Mouse (Mus musculus): ENCODE results near the gene Maml3.

Gene Maml3

GRCm38 (mm10) chr3:51816517-51817285 is 288.2 kb downstream of the Maml3 start:
- DNase-seq: no peak

DNA sequence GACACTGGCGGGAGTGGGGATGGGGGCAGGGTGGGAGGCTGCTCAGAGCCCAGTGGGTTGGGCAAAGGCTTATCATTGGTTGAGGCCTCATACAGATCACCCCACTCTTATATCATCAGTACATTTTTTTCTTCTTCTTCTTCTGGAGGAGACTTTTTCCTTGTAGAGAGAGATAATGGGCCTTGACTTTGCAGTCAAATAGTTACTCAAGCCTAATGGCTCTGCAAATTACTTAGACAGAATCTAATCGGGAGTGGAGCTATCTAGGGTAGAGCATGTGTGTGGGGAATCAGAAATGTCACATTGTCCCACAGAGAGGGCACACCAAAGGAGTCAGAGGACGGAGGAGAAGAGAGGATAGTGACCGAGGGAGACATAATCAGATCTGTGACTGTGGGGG is 290.8 kb downstream of the Maml3 start:
- DNase-seq: no peak

GRCm38 (mm10) chr3:51813186-51813585 is 291.7 kb downstream of the Maml3 start:
- no peak for DNase-seq

DNA sequence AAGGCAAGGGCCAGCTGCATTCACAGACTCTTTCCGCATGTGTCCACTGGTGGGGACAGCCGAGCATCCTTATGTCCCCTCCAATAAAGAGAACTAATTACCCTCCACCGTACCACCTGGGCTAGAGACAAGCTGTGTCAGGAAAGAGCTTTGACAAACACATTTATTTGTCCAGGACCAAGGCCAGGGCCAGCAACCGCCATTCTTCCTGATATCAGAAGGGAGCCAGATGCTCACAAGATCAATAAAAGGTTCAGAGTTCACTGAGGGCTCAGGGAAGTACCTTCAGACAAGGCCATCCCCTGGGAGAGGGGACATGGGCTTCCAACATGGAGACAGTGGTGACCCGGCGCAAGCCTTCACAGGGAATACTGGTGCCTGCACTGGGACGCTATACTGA is 294.1 kb downstream of the Maml3 start:
- no peak for DNase-seq

DNA sequence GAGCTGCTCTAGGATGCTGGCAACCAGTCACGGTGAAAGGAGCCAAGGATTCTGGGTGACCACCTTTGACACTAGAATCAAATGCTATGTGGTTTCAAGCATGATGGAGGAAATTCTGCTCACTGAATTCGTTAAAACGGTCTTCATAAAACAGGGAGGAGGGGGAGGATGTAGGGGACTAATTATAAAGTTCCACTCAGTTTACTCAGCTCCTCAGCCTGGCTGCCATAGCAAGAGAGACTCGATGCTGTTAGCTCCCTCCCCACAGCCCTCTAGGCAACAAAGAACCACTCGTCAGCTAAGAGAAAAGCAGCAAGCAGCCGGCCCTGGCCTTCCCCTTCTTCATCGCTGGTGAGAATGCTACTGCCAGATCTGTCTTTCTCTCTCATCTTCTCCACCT is 295.1 kb downstream of the Maml3 start:
- peak; percentile 44 to 54 for DNase-seq

- peak; percentile 45 to 52 for DNase-seq
These were observed 296.6 kb downstream of the Maml3 start for GRCm38 (mm10) chr3:51807981-51808870.

DNA sequence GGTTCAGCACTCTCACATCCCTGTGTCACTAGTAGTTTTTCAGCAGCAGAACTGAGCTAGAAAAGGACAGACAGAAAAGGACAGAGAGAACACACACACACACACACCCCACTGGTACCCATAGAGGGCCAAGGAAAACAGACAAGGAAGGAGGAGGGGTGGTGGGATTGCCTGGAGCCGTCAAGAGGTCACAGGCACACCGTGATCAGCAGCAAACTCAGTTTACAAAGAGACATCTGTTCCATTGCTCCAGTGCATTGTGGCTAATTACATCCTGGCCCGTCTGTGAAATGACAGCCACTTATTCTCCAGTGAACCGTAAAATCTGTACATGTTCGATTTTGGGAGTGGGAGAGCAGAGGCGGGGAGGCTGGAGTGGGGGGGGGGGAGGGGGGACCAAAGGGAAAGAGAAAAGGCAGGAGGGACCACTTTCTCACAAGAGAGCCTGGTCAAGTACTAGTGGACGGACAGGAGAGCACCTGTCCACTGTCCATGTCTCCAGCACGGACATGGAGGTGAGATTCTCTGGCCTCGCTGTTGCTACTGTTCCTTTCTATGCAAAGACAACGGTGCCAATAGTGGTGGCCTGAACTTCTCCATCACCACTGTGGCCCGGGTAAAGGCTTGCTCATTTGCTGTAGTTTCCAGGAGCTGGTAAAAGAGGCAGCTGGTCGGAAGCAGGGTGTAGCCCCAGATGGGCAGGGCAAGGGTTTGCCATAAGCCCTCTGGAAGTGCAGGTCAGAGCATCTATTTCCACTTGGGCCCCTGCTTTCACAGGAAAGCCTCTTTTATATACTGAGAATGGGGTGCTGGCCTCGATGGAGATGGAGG is 299.2 kb downstream of the Maml3 start:
- DNase-seq: peak in 1 of 2 experiments; percentile 36

DNA sequence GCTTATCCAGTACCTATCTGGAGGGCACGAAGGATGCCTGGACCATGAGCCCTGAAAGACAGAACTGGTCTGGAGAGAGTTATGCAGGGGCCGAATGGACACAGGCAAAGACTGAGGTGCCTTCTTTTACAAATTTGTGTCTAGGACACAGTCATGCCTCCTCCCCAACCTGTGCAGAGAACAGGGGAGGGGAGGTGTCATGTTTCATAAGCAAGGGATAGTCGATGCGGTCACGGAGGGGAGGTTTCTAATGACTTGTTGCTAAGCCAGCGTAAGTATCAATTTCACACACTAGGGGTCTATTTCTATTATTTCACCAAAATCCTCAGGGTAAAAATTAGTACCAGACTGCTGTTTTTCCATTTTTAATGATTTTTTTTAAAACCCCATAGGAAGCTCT is 301.0 kb downstream of the Maml3 start:
- DNase-seq: no peak

DNA sequence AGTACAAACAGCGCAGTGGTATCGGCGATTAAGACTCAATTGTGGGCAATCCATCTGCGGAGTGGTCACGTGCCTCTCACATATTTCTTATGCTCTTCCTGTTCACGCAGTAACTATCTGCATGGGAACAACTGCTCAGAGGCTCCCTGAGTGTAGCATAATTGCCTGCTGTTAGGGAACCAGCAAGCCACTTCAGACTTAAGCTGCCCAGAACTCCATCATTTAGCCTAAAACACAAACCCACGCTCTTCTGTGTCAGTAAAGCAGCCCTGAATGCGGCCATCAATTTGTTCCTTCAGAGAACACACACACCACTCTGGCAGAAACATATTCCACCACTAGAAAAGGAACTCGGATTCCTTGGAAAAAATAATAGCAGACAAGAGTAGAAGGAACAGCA is 305.2 kb downstream of the Maml3 start:
- DNase-seq: no peak

DNA sequence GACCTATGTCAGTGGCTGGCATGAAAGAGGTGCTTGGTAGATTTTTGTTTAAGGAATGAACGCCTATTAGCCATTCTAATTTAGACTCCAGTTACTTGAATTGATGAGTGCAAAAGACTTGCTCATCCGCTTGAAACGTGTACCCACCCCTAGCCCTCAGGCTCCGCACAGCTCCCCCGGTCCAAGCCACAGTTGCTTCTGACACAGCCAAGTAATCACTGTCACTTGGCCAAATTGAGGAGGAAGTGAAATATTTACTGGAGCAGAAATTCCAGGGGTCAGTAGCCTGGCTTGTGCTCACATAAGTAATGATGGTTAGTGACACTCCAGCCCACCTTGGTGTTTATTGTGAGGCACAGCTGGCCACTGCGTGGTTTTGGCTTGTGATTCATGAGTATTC is 308.0 kb downstream of the Maml3 start:
- DNase-seq: peak; percentile 84 to 85

DNA sequence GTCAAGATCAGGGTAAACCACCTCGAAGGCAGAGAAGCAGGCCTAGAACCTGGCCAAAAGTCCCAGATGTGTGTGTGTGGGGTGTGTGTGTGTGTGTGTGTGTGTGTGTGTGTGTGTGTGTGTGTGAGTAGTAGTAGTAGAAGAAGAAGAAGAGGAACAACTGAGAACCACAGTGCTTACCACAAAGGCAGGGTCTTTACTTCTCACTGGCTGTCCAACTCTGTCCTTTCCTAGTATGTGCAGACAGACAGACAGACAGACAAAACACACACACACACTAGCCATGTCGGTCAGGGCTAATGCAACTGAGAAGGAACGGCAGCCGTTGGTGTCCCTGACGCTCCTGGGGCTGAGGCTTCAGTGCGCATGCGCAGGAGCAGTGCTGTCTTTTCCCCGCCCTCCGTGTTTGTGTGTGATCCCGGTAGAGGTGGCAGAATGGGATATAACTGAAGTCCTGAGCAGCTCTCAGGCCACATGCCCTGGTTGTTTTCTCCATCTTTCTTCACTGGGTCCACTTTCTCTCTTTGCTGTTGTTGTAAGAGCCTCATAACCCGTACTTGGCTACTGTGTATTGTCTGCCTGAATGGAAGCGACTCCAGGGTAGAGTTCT is 308.6 kb downstream of the Maml3 start:
- peak; percentile 85 to 88 for DNase-seq

- DNase-seq: no peak
These were observed 313.3 kb downstream of the Maml3 start for GRCm38 (mm10) chr3:51791542-51791941.

GRCm38 (mm10) chr3:51789389-51789904 is 315.4 kb downstream of the Maml3 start:
- no peak for DNase-seq

DNA sequence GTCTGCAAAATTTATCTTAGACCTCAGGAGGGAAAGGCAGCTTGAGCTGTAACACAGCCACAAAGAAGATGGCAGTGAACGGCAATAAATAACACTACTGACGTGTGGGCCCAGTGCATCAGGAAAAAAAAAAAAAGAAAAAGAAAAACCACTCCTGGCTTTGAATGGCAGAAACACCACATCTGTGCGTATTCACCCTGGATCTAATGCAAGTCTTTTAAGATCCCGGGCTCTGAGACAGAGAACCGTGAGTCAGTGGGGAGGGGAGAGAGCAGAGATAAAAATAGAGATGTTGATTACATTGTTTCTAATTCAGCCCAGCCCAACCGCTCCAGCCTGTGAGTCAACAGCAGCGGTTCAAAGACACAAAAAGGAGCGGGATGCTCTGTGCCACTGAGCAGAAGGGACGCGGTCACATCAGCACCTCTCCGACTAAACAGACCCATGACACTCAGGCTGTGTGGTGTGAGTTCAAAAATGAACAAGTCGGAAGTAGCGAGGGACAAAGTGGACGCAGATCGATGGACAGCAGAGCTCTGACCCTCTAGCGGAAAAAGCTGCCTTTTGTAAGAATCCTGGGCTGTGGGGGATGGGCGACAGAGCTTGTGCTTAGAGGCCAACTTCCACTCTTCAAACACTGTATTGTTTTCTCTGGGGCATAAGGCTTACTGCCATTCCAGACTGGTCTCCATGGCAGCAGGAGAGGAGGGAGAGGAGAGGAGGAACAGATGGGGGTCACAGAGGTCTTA is 316.1 kb downstream of the Maml3 start:
- peak; percentile 83 for DNase-seq

- DNase-seq: no peak
These were observed 316.9 kb downstream of the Maml3 start for GRCm38 (mm10) chr3:51787945-51788344.

DNA sequence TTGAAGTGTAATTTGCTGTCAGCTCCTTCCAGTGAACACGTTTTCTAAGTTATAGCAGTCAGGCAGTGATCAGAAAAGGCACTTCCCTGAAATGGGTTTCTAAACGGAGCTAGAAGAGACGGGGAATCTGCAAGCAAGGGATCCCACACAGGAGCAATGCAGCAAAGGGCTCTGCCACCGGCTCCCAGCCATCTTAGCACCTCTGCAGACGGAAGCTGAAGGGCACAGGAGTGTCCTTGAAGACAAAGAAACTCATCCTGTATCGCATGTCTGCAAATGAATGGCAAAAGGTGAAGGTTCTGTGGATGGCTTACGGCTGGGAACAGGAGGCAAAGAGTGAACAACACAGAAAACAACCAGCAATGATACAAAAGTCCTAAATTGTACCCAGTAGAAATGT is 319.1 kb downstream of the Maml3 start:
- DNase-seq: no peak

GRCm38 (mm10) chr3:51782191-51782590 is 322.7 kb downstream of the Maml3 start:
- DNase-seq: no peak

GRCm38 (mm10) chr3:51778738-51779592 is 325.9 kb downstream of the Maml3 start:
- peak; percentile 65 to 73 for DNase-seq

- no peak for DNase-seq
These were observed 326.7 kb downstream of the Maml3 start for GRCm38 (mm10) chr3:51778179-51778578.

GRCm38 (mm10) chr3:51776018-51776611 is 328.8 kb downstream of the Maml3 start:
- no peak for DNase-seq

Data from cerebellum, postnatal 10 days (tissue).